Mouse (Mus musculus) hindbrain, embryonic 11.5 days (tissue): ENCODE data around the gene Treh. TPM values are rescaled to one million over a fixed set of nuclear protein-coding genes. Genes with fewer than 3 reads are reported as not detected.

Experiments used
- ATAC-seq: fragments of 200-750 bp; cut with Nextera tagmentation; 2 replicates; pipeline ENCODE4 v1.8.0; 2017; ENCODE audit warnings: mild to moderate bottlenecking, moderate TSS enrichment, moderate library complexity; ENCODE audit not compliant: low FRiP score
- DNase-seq: peaks from one replicate; pipeline ENCODE4 v3.0.0-alpha.2; 2015; ENCODE audit warnings: low spot score
- H3K27ac ChIP-seq: fragments of 300-500 bp; sonication (generic); 2 replicates; pipeline ENCODE4 v1.5.1; 2014; ENCODE audit warnings: mild to moderate bottlenecking, low read depth, low read length
- H3K27me3 ChIP-seq: fragments of 300-500 bp; sonication (generic); 2 replicates; pipeline ENCODE4 v1.6.1; 2014; ENCODE audit warnings: mild to moderate bottlenecking, low read length, moderate library complexity, mixed read lengths; ENCODE audit not compliant: control insufficient read depth, insufficient read depth
- H3K36me3 ChIP-seq: fragments of 300-500 bp; sonication (generic); 2 replicates; pipeline ENCODE4 v1.6.1; 2014; ENCODE audit warnings: mild to moderate bottlenecking, low read length, moderate library complexity, mixed read lengths; ENCODE audit not compliant: control insufficient read depth, insufficient read depth
- H3K4me1 ChIP-seq: fragments of 300-500 bp; sonication (generic); replicated peaks from 2 replicates; pipeline ENCODE4 v1.6.1; 2014; ENCODE audit warnings: low read length, mixed read lengths; ENCODE audit not compliant: control insufficient read depth, insufficient read depth
- H3K4me2 ChIP-seq: fragments of 300-500 bp; sonication (generic); replicated peaks from 2 replicates; pipeline ENCODE4 v1.6.1; 2014; ENCODE audit warnings: mild to moderate bottlenecking, low read depth, low read length
- H3K4me3 ChIP-seq: fragments of 300-500 bp; sonication (generic); 2 replicates; pipeline ENCODE4 v1.5.1; 2014; ENCODE audit warnings: low read depth, low read length
- H3K9ac ChIP-seq: fragments of 300-500 bp; sonication (generic); 2 replicates; pipeline ENCODE4 v1.6.1; 2014; ENCODE audit warnings: low read depth, low read length
- H3K9me3 ChIP-seq: fragments of 300-500 bp; sonication (generic); 2 replicates; pipeline ENCODE4 v1.6.1; 2016; ENCODE audit warnings: low read length; ENCODE audit not compliant: control insufficient read depth
- WGBS: fragments of 180-500 bp; shearing (Covaris S2); extraction: QIAGEN DNeasy Blood & Tissue Kit; methylation state at CpG from one replicate; pipeline ENCODE4 v1.1.7; 2014; 5-methylcytosine and 5-hydroxymethylcytosine counted together
- polyA plus RNA-seq: library from polyadenylated mRNA; unstranded; fragments of >200 nt; fragmentation: Nextera tagmentation; extraction: Ambion mirVana; gene quantifications from 2 replicates; pipeline ENCODE4 v1.2.1, GENCODE M21; 2014

Treh gene
- polyA plus RNA-seq, 1 experiment from 2014 or later: not detected

DNA sequence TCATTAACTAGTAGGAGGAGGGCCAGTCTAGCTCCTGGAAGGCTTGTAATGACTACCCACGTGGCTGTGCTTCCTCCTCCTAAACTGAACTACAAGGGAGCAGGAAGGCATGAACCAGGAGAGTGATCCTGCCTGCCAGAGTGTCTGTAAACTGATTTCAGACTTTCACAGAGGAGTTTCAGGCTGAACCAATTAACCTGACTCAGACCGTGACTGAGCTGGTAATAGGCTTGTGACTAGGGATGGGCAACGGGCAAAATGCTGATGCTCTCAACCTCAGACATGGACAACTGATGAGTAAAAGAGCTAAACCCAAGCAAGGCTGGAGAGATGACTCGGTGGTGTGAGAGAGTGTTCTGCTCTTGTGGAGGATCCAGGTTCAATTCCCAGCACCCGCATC lies 54.4 kb downstream of the Treh start:
- H3K9me3 ChIP-seq: no peaks in the 10 kb centered on the region
- ATAC-seq: no peak
- H3K27ac ChIP-seq: no peak overlapping the region

DNA sequence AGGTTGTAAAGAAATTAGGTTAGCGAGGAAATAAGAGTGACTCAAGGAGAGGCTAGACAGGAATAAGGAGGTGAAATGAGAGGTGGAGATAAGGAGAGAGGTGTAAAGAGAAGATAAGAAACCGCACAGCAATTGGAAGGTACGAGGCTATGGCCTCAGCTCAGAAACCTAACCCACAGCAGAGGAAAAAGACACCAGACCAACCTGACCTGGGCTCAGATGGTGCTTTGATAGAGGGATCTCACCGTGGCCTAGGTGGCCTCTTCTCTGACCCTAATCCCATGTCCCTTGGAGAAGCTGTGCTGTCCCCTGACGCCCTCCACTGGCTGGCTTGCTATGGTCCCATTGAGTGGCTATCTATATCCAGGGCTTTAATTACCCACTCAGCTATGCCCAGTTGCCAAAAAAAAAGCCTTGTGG lies 59.1 kb downstream of the Treh start:
- Histone ChIP-seq H3K36me3 (no peaks in the 10 kb centered on the region), H3K9me3 (no peaks in the 10 kb centered on the region), H3K4me3 (no peak overlapping the region), H3K4me1 (peaks cover 5% of the 10 kb centered on the region), H3K27ac (no peak overlapping the region), H3K27me3 (peaks cover 8% of the 10 kb centered on the region; the same call in 1 of the 2 replicates), H3K9ac (no peak overlapping the region), H3K4me2 (no peak overlapping the region)
- DNase-seq (no peak), ATAC-seq (no peak)
- WGBS: 68% methylated on average over 5 of the region's 5 CpGs

More for the DNA sequence above, 54.4 kb downstream of the Treh start:
- WGBS: 77% methylated on average over 5 of the region's 5 CpGs
- H3K36me3 ChIP-seq: no peaks in the 10 kb centered on the region
- DNase-seq: no peak
- peaks cover 9% of the 10 kb centered on the region; the same call in 1 of the 2 replicates for H3K4me1 ChIP-seq
- no peaks in the 10 kb centered on the region for H3K27me3 ChIP-seq
- no peak overlapping the region for H3K9ac ChIP-seq
- H3K4me2 ChIP-seq: no peak overlapping the region
- H3K4me3 ChIP-seq: no peak overlapping the region

DNA sequence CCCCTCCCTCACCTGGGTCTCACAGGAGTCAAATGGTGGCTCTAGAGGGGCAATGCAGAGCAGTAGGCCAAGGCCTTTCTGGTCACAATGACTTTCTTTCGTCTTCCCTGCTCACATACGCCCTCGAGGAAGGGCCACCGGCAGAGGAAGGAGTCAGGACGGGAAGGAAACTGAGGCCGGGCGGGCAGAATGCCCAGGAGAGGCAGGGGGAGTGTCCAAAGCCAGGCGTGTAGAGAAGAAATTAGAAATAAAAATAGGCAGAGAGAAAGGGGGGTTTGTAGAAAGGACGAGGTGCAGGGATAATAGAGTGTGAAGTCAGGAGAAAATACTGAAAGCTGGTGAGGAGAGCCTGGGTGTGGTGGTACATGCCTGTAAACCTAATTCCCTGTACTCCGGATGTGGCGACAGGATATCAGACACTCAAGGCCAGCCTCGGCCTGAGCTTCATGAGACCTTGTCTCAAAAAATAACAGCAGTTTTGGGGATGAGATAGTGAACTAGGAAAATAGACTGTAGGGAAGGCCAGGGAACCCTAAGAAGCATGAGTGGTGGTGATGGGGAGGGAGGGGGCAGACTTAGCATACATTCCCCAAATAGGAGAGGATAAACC lies 60.0 kb downstream of the Treh start:
- 50% methylated on average over 12 of the region's 12 CpGs for WGBS
- Histone ChIP-seq H3K27ac (peak overlapping the region; percentile 24; the same call in 1 of the 2 replicates), H3K4me3 (peak overlapping the region; percentile 63), H3K9ac (peak overlapping the region; percentile 71), H3K36me3 (no peaks in the 10 kb centered on the region), H3K27me3 (peaks cover 8% of the 10 kb centered on the region; the same call in 1 of the 2 replicates), H3K4me1 (peaks cover 5% of the 10 kb centered on the region), H3K9me3 (no peaks in the 10 kb centered on the region), H3K4me2 (peak overlapping the region; percentile 100)
- DNase-seq: no peak
- ATAC-seq: no peak

DNA sequence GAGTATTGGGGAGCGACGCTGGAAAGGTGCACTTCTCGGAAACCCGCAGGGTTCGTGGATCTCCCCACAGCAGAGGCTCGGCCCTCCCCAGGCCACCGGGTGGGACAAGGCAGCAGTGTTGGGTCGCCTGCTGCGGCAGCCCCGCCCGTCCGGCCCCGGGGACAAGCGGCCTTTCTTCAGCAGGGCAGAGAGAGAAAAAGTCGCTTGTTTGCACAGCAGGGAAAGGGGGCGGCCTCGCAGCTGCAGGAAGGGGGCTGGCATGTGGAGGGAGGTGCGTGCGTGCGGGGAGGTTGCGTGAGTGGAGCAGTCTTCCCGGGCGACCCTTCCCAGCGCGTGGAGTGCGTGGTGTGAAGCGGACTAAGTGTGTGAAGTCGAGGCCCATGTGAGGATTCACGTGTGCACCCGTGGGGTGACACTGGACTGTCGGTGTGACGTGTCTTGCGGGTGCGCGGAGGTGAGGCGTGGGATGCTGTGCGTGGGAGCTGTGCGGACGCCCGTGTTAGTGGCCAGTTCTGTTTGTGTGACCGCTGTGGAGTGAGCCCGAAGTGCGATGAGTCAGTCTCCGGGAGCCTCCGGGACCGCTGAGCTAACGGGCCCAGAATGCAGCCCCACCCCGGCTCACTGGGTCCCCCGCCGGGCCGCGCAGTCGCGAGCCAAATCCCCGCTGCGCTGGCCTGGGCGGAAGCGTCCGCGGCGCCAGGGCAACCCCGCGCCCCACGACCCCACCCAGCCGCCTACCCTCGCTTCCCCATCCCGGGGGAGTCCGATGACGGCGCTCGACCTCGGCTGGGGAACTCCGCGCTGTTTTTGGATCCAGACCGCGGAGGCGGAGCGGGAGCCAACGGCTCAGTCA lies 60.9 kb downstream of the Treh start:
- H3K9me3 ChIP-seq: no peaks in the 10 kb centered on the region
- peaks cover 8% of the 10 kb centered on the region; the same call in 1 of the 2 replicates for H3K27me3 ChIP-seq
- DNase-seq (peak; percentile 53), ATAC-seq (peak; percentile 45)
- no peaks in the 10 kb centered on the region for H3K36me3 ChIP-seq
- peaks cover 5% of the 10 kb centered on the region for H3K4me1 ChIP-seq
- peak overlapping the region; percentile 100 for H3K4me2 ChIP-seq
- peak overlapping the region; percentile 24; the same call in 1 of the 2 replicates for H3K27ac ChIP-seq
- H3K9ac ChIP-seq: peak overlapping the region; percentile 71
- under 1% methylated on average over 76 of the region's 79 CpGs for WGBS
- peak overlapping the region; percentile 63 for H3K4me3 ChIP-seq

DNA sequence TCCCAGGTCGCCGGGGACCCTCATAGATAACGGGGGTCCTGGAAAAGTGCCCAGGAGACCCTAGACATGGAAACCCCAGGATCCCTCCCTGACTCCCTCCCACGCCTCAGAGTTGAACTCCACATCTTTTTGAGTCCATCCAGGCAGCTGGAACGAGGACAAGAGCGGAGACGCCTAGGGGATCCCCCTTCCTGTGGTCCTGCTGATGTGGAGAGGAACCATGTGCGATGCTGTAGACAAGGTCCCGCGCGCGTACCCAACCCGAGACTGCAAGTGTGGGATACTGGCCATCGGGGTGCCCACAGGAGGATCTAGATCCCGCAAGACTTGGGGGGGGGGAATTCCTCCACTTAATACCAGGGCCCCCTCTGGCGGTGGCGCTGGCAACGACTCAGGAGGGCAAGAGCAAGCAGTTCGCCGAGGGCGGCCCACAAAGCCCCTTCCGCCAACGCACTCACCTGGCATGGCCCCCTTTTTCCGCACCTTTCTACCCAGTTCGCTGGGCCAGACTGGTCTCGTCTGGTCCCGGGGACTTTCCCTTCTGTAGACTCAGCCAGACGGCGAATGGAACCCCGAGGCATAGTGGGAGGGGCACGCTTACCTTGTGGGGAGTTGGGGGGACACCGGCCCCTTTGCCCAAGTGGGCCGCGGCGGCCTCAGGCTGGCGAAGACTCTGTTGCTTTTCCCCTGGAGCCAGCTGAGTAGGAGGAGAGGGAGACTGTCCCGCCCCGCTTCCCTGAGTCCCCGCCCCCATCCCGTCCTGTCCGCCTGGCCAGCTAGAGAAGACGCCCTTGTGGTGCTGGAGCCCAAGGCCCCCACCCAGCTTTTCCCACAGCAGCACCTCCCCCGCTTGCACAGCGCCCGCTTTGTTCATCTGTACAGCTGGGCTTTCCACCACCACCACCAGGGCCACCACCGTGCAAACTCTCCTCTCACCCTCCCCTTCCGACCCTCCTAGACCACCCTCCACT lies 61.8 kb downstream of the Treh start, which contains the start of gene Phldb1:
Gene Phldb1, minus strand, starts transcription at position 675 of the 971 bp plus-strand sequence.
- no peak within 1 kb of the TSS for H3K27ac ChIP-seq
- WGBS: under 1% methylated on average over 47 of the region's 47 CpGs
- ATAC-seq: peak; percentile 77

DNA sequence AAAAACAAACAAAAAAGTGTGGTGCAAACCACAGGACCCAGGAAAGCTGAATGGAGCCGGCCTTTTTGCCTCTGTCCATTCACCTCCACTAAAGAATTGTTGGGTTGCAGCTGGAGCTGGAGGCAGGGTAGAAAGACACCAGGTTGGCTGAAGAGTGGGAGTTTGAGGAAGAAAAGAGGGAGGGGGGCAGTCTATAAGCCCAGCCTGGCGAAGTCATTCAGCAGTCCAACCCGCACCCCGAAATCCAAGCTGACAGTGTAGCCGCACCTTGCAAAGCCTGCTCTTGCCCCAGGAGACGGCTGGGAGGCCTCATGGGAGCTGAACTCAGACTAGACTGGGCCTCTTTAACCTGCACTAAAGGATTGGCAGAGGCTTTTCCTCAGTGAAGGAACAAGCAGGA lies 62.9 kb downstream of the Treh start:
- no peak for DNase-seq
- Histone ChIP-seq H3K36me3 (no peaks in the 10 kb centered on the region), H3K9ac (no peak overlapping the region), H3K9me3 (no peaks in the 10 kb centered on the region), H3K4me3 (no peak overlapping the region), H3K4me2 (no peak overlapping the region), H3K27ac (no peak overlapping the region), H3K4me1 (peaks cover 5% of the 10 kb centered on the region), H3K27me3 (peaks cover 8% of the 10 kb centered on the region; the same call in 1 of the 2 replicates)
- WGBS: 72% methylated on average over 6 of the region's 6 CpGs
- no peak for ATAC-seq

More for the DNA sequence above, 61.8 kb downstream of the Treh start, which contains the start of gene Phldb1:
- peak within 1 kb of the TSS; percentile 100 for H3K4me2 ChIP-seq
- DNase-seq: peak; percentile 78
- peak within 1 kb of the TSS; percentile 63 for H3K4me3 ChIP-seq
- peak within 1 kb of the TSS; percentile 71 for H3K9ac ChIP-seq
- H3K36me3 ChIP-seq: no peaks in the 10 kb centered on the region
- no peaks in the 10 kb centered on the region for H3K9me3 ChIP-seq
- H3K4me1 ChIP-seq: peaks cover 5% of the 10 kb centered on the region
- H3K27me3 ChIP-seq: peaks cover 8% of the 10 kb centered on the region; the same call in 1 of the 2 replicates
